Mouse (Mus musculus): ENCODE results near the gene Grsf1.

DNA sequence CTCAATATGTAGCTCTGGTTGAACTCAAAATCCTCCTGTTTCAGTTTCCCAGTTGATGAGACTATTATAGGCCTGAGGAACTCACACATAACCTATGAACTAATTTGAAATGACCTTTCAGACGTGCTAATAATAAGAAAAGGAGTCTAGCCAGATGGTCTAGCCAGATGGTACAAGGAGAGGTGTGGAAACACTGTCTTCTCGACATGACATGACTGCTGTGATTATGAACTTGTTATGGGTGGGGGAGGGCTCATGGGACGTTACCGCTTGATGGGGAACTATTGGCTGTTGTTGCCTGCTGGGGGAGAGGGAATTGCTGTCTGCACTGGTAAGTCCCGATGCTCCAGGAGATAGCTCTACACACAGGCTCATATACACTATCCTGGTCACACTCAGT lies 21.3 kb upstream of the Grsf1 start:
- no peak for TF ChIP-seq CTCF (IDR thresholded peaks at IDR 0.05; ENCODE audit: borderline replicate concordance, control insufficient read depth, extremely low read depth, insufficient read depth, low read length, poor library complexity)
- TF ChIP-seq POLR2A (IDR thresholded peaks at IDR 0.05; ENCODE audit: control insufficient read depth, extremely low read depth, insufficient read depth, low read length, poor library complexity) = no peak
